Mouse (Mus musculus): Measurements from ENCODE around the gene Fam131a. TPM values are rescaled to one million over a fixed set of nuclear protein-coding genes. Genes with fewer than 3 reads are reported as not detected.

Gene Fam131a
- total RNA-seq, 1 experiment = 1.9 TPM

DNA sequence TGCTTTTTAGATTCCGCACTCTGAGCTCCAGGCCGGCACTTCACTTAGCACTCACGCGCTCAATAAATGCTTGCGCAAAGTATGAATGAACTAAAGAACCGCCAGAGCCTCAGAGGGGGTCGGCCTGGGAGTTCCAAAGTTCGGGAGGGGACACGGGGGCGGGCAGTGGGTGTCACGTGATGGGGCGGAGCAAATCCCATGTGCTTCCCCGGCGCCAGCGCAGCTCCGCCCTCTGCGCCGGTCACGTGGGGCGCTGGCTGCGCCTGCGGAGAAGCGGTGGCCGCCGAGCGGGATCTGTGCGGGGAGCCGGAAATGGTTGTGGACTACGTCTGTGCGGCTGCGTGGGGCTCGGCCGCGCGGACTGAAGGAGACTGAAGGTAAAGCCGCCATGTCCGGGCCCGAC, 20.5 kb upstream of the Fam131a start:
- peak overlapping the region; percentile 88 to 98 for H3K4me3 ChIP-seq (ENCODE audit: insufficient read depth in 1 of 2, low read depth in 1 of 2, low read length in 2 of 2, poor library complexity in 1 of 2, severe bottlenecking in 1 of 2)
- TF ChIP-seq ZNF384 (IDR thresholded peaks at IDR 0.05; ENCODE audit: low read depth, low read length) = no peak
- peak; percentile 71 for TF ChIP-seq HCFC1 (IDR thresholded peaks at IDR 0.05; ENCODE audit: borderline replicate concordance, insufficient read depth, low read length)
- peaks cover 23% of the 10 kb centered on the region for H3K36me3 ChIP-seq (ENCODE audit: control insufficient read depth, insufficient read depth, low read length, poor library complexity, severe bottlenecking)
- H3K9me3 ChIP-seq (ENCODE audit: control insufficient read depth, insufficient read depth, low read depth, low read length) = no peaks in the 10 kb centered on the region
- peak overlapping the region; percentile 98 for H3K9ac ChIP-seq (ENCODE audit: insufficient read depth, low read depth, low read length, poor library complexity, severe bottlenecking)
- in situ Hi-C loops (cut with MboI; ENCODE audit: low sequenced_read_pairs in 2 of 2, unreplicated experiment in 2 of 2) = no loop called here
- H3K4me1 ChIP-seq (ENCODE audit: control insufficient read depth in 2 of 2, insufficient read depth in 2 of 2, low read length in 2 of 2, poor library complexity in 1 of 2) = peaks cover 0 to 8% of the 10 kb centered on the region in 2 experiments; a peak in 1 of 4 replicates
- H3K27ac ChIP-seq (ENCODE audit: insufficient read depth, low read depth, low read length, poor library complexity, severe bottlenecking) = peak overlapping the region; percentile 91
- peak; percentile 87 for DNase-seq (ENCODE audit: low read depth, low spot score)

DNA sequence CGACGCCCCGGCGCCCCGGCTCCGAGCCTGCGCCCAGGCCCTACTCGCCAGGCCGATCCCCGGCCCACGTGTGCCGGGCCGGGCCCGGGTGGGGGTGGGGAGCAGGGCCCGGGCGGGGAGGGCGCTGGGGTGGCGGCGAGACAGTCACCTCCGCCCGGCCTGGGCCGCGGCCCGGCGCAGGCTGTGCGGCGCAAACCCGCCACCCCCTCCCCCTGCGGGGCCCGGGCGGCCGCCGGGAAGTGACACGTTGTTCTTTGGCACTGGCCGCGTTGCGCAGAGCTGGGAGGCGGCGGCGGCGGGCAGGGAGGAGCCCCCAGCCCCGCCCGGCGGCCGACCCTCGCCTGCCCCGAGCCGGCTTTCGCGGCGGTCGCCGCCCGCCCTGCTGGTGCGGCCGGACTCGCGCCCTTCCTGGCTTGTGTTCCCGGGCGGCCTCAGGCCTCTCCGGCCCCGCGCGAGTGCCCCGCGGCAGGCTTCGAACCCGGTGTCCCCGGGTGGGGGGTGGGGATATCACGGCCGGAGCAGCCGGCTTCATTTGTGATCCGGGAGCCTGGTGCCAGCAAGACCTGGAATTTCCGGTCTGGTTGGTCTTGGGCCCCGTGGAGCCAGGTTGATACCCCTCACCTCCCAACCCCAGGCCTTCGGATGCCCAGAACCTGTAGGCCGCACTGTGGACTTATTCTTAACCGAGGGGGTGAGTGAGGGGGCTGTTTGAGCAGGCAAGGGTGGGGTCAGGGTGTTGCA, 19.9 kb upstream of the Fam131a start:
- Histone ChIP-seq H3K9ac (ENCODE audit: insufficient read depth, low read depth, low read length, poor library complexity, severe bottlenecking) (peak overlapping the region; percentile 98), H3K36me3 (ENCODE audit: control insufficient read depth, insufficient read depth, low read length, poor library complexity, severe bottlenecking) (peaks cover 29% of the 10 kb centered on the region), H3K4me1 (ENCODE audit: control insufficient read depth in 2 of 2, insufficient read depth in 2 of 2, low read length in 2 of 2, poor library complexity in 1 of 2) (peaks cover 0 to 8% of the 10 kb centered on the region in 2 experiments; a peak in 1 of 4 replicates), H3K4me3 (ENCODE audit: insufficient read depth in 1 of 2, low read depth in 1 of 2, low read length in 2 of 2, poor library complexity in 1 of 2, severe bottlenecking in 1 of 2) (peak overlapping the region; percentile 88 to 98), H3K27ac (ENCODE audit: insufficient read depth, low read depth, low read length, poor library complexity, severe bottlenecking) (peak overlapping the region; percentile 91), H3K9me3 (ENCODE audit: control insufficient read depth, insufficient read depth, low read depth, low read length) (no peaks in the 10 kb centered on the region)
- in situ Hi-C loops (cut with MboI; ENCODE audit: low sequenced_read_pairs in 2 of 2, unreplicated experiment in 2 of 2) = no loop called here
- no peak for DNase-seq (ENCODE audit: low read depth, low spot score)
- TF ChIP-seq HCFC1 (IDR thresholded peaks at IDR 0.05; ENCODE audit: borderline replicate concordance, insufficient read depth, low read length) (no peak), MAFK (IDR thresholded peaks at IDR 0.05; ENCODE audit: insufficient read depth, low read depth, low read length) (no peak), CHD2 (IDR thresholded peaks at IDR 0.05; ENCODE audit: low read depth, low read length) (no peak), ZC3H11A (IDR thresholded peaks at IDR 0.05; ENCODE audit: borderline replicate concordance, low read depth, low read length) (no peak)

DNA sequence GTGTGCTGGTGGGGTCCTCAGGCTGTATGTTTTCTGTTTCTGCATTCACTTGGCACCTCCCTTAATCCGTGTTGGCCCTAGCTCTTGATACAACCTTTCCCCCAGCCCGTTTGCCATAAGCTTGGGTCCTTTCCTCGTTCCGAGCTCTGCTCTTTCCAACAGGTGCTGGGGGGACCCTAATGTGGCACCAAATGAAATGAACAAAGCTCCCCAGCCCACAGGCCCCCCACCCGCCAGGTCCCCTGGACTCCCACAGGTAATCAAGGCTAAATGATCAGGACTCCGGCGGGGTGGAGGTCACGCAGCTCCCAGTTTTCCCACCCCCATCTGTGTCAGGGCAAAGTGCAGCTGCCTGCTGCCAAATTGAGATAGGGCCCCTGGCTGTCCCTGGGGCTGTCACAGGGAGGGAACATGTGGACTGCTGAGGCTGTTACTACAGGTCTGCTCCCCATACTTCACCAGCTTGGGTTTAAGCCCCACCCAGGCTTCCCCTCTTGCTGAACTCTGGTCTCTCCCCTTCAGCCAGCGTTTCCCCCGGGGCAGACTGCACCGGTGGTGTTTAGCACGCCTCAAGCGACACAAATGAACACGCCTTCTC, 19.2 kb upstream of the Fam131a start:
- peaks cover 36% of the 10 kb centered on the region for H3K36me3 ChIP-seq (ENCODE audit: control insufficient read depth, insufficient read depth, low read length, poor library complexity, severe bottlenecking)
- no peaks in the 10 kb centered on the region for H3K9me3 ChIP-seq (ENCODE audit: control insufficient read depth, insufficient read depth, low read depth, low read length)
- peak overlapping the region; percentile 88 to 98 for H3K4me3 ChIP-seq (ENCODE audit: insufficient read depth in 1 of 2, low read depth in 1 of 2, low read length in 2 of 2, poor library complexity in 1 of 2, severe bottlenecking in 1 of 2)
- in situ Hi-C loops (cut with MboI; ENCODE audit: low sequenced_read_pairs in 2 of 2, unreplicated experiment in 2 of 2) = no loop called here
- TF ChIP-seq HCFC1 (IDR thresholded peaks at IDR 0.05; ENCODE audit: borderline replicate concordance, insufficient read depth, low read length) (no peak), CHD2 (IDR thresholded peaks at IDR 0.05; ENCODE audit: low read depth, low read length) (no peak)
- peaks cover 0 to 8% of the 10 kb centered on the region in 2 experiments; a peak in 1 of 4 replicates for H3K4me1 ChIP-seq (ENCODE audit: control insufficient read depth in 2 of 2, insufficient read depth in 2 of 2, low read length in 2 of 2, poor library complexity in 1 of 2)
- H3K9ac ChIP-seq (ENCODE audit: insufficient read depth, low read depth, low read length, poor library complexity, severe bottlenecking) = peak overlapping the region; percentile 98
- H3K27ac ChIP-seq (ENCODE audit: insufficient read depth, low read depth, low read length, poor library complexity, severe bottlenecking) = peak overlapping the region; percentile 91
- DNase-seq (ENCODE audit: low read depth, low spot score) = no peak

- peaks cover 50% of the 10 kb centered on the region for H3K36me3 ChIP-seq (ENCODE audit: control insufficient read depth, insufficient read depth, low read length, poor library complexity, severe bottlenecking)
- no peak for TF ChIP-seq ZNF384 (IDR thresholded peaks at IDR 0.05; ENCODE audit: low read depth, low read length)
- TF ChIP-seq CHD2 (IDR thresholded peaks at IDR 0.05; ENCODE audit: low read depth, low read length) = no peak
- no peak for TF ChIP-seq HCFC1 (IDR thresholded peaks at IDR 0.05; ENCODE audit: borderline replicate concordance, insufficient read depth, low read length)
- TF ChIP-seq ZC3H11A (IDR thresholded peaks at IDR 0.05; ENCODE audit: borderline replicate concordance, low read depth, low read length) = no peak
- no peak for TF ChIP-seq MAFK (IDR thresholded peaks at IDR 0.05; ENCODE audit: insufficient read depth, low read depth, low read length)
- no peak overlapping the region for H3K27ac ChIP-seq (ENCODE audit: insufficient read depth, low read depth, low read length, poor library complexity, severe bottlenecking)
- H3K4me3 ChIP-seq (ENCODE audit: insufficient read depth in 1 of 2, low read depth in 1 of 2, low read length in 2 of 2, poor library complexity in 1 of 2, severe bottlenecking in 1 of 2) = no peak overlapping the region
- DNase-seq (ENCODE audit: low read depth, low spot score) = no peak
- no peak overlapping the region for H3K9ac ChIP-seq (ENCODE audit: insufficient read depth, low read depth, low read length, poor library complexity, severe bottlenecking)
- in situ Hi-C loops (cut with MboI; ENCODE audit: low sequenced_read_pairs in 2 of 2, unreplicated experiment in 2 of 2) = no loop called here
- H3K9me3 ChIP-seq (ENCODE audit: control insufficient read depth, insufficient read depth, low read depth, low read length) = no peaks in the 10 kb centered on the region
- H3K4me1 ChIP-seq (ENCODE audit: control insufficient read depth in 2 of 2, insufficient read depth in 2 of 2, low read length in 2 of 2, poor library complexity in 1 of 2) = peaks cover 0 to 8% of the 10 kb centered on the region in 2 experiments; a peak in 1 of 4 replicates
These were observed 17.8 kb upstream of the Fam131a start for GRCm38 (mm10) chr16:20675213-20675612.
